9 mouse cellular contexts compared by ENCODE assay signal in genomic region chr13:42711510-42711909, GRCm38 (mm10). TPM values are rescaled to one million over a fixed set of nuclear protein-coding genes. Genes with fewer than 3 reads are reported as not detected.
DNase-seq lines count a peak whose midpoint lies in the region; ATAC-seq lines count a peak whose summit lies in the region.
"Had no signal": no experiment of that assay in that cellular context is flagged by ENCODE, and none has a peak within 500 bp of the region (broad histone marks: within the 10 kb centered on the region; RNA-seq: fewer than 3 reads in every experiment).

No protein-coding gene starts in this region.

- no peak overlapping the region for H3K4me3 ChIP-seq in intestine, embryonic 14.5 days (ENCODE audit: low read depth, low read length)
- H3K4me3 ChIP-seq in intestine, embryonic 16.5 days (ENCODE audit: low read length): no peak overlapping the region

- H3K36me3 ChIP-seq in intestine, embryonic 14.5 days (ENCODE audit: control insufficient read depth, insufficient read depth, low read length): no peaks in the 10 kb centered on the region
- no peaks in the 10 kb centered on the region for H3K36me3 ChIP-seq in intestine, embryonic 16.5 days (ENCODE audit: control insufficient read depth, insufficient read depth, low read length)
- H3K36me3 ChIP-seq: G1E had no signal

- H3K4me2 ChIP-seq in intestine, embryonic 14.5 days (ENCODE audit: low read length): no peak overlapping the region
- no peak overlapping the region for H3K4me2 ChIP-seq in intestine, embryonic 16.5 days (ENCODE audit: low read depth, low read length)

- WGBS in intestine, embryonic 14.5 days: 39% methylated on average over 2 of the region's 2 CpGs
- 24% methylated on average over 2 of the region's 2 CpGs for WGBS in intestine, embryonic 16.5 days

- no peaks in the 10 kb centered on the region for H3K9me3 ChIP-seq in intestine, embryonic 14.5 days (ENCODE audit: control insufficient read depth, low read length)
- H3K9me3 ChIP-seq in intestine, embryonic 16.5 days (ENCODE audit: control insufficient read depth, low read length): no peaks in the 10 kb centered on the region

- H3K27ac ChIP-seq in intestine, embryonic 14.5 days (ENCODE audit: low read depth): no peak overlapping the region
- H3K27ac ChIP-seq in intestine, embryonic 16.5 days (ENCODE audit: low read length): no peak overlapping the region

- DNase-seq in intestine, embryonic 14.5 days (ENCODE audit: low spot score): peak; percentile 85
- DNase-seq in adrenal gland, adult (ENCODE audit: inconsistent age in 2 of 2, low spot score in 1 of 2): peak; percentile 14 to 65
- peak; percentile 78 for DNase-seq in heart, postnatal 4 days
- DNase-seq in mesoderm, embryonic 11.5 days (ENCODE audit: low read depth, low spot score): peak; percentile 84
- DNase-seq in thymus, postnatal 25 days: no peak
- no peak for DNase-seq in gastrocnemius, adult 18-20 months (ENCODE audit: low spot score)

- ATAC-seq in intestine, embryonic 14.5 days (replicated peaks; ENCODE audit: low FRiP score, low TSS enrichment, low read depth): no peak
- no peak for ATAC-seq in intestine, embryonic 16.5 days
- no peak for ATAC-seq in erythroid progenitor cell, adult 5-6 weeks (replicated peaks; ENCODE audit: low FRiP score, poor library complexity, severe bottlenecking)

- H3K9ac ChIP-seq in intestine, embryonic 14.5 days (ENCODE audit: low read length): no peak overlapping the region
- no peak overlapping the region for H3K9ac ChIP-seq in intestine, embryonic 16.5 days (ENCODE audit: low read depth, low read length)

- no peaks in the 10 kb centered on the region for H3K4me1 ChIP-seq in intestine, embryonic 14.5 days (replicated peaks; ENCODE audit: control insufficient read depth, insufficient read depth, low read length)
- peaks cover 3% of the 10 kb centered on the region; the same call in 1 of the 2 replicates for H3K4me1 ChIP-seq in intestine, embryonic 16.5 days (ENCODE audit: control insufficient read depth, insufficient read depth, low read length)

- H3K27me3 ChIP-seq in intestine, embryonic 14.5 days (replicated peaks; ENCODE audit: control insufficient read depth, insufficient read depth, low read length): peaks cover 35% of the 10 kb centered on the region
- peaks cover 25% of the 10 kb centered on the region for H3K27me3 ChIP-seq in intestine, embryonic 16.5 days (replicated peaks; ENCODE audit: control insufficient read depth, insufficient read depth, low read length)

RNA-seq across cellular contexts. Expression of gene Phactr1, which starts 31.1 kb away (rescaled TPM):
- 10.0 and 10.4 TPM in 2 replicates for polyA plus RNA-seq in intestine, embryonic 14.5 days (2014; fragmentation: Nextera tagmentation; extraction: Ambion mirVana)
- polyA plus RNA-seq in intestine, embryonic 16.5 days (2015; fragmentation: Nextera tagmentation; extraction: Ambion mirVana): 5.0 and 6.0 TPM in 2 replicates
- total RNA-seq in heart, postnatal 4 days (2021): 10 to 100 TPM; 11.2 to 12.2 TPM
- not detected in 2 replicates for total RNA-seq in erythroid progenitor cell, adult 5-6 weeks (2015; ENCODE audit: low replicate concordance)
- not detected in 2 replicates for total RNA-seq in erythroid progenitor cell, adult 5-6 weeks (2017; ENCODE audit: low replicate concordance)
- total RNA-seq in gastrocnemius, adult 18-20 months (2021): 1 to 10 TPM; 1.1 to 1.4 TPM
- polyA plus RNA-seq: G1E had no signal

Comparison
In these comparisons a context has a peak if more than half of its experiments do, and no peak if none do; other contexts are left out.
1. DNase-seq: peak in intestine, embryonic 14.5 days (single experiment), adrenal gland, adult (2 of 2), heart, postnatal 4 days (single experiment) and mesoderm, embryonic 11.5 days (single experiment); none in thymus, postnatal 25 days (single experiment) and gastrocnemius, adult 18-20 months (single experiment).
2. RNA of gene Phactr1, which starts 31.1 kb away (total RNA-seq): 11.2 to 12.2 TPM in heart, postnatal 4 days; 1.1 to 1.4 TPM in gastrocnemius, adult 18-20 months and not detected in erythroid progenitor cell, adult 5-6 weeks; every median in the first group is over 4 times any median in the second.